Mouse (Mus musculus) gastrocnemius, adult 2 months (tissue): ENCODE data around the gene Atxn2. TPM values are rescaled to one million over a fixed set of nuclear protein-coding genes. Genes with fewer than 3 reads are reported as not detected.

Experiments used
- DNase-seq: peaks from one replicate; pipeline ENCODE4 v3.0.0; 2022
- H3K27ac ChIP-seq: fragments of 200-600 bp; 2 replicates; pipeline ENCODE4 v1.8.1; 2022; ENCODE audit warnings: mild to moderate bottlenecking
- H3K4me3 ChIP-seq: fragments of 200-600 bp; 2 replicates; pipeline ENCODE4 v1.8.1; 2022; ENCODE audit warnings: mild to moderate bottlenecking, moderate library complexity
- CTCF ChIP-seq: fragments of 200-600 bp; IDR thresholded peaks from 2 replicates; pipeline ENCODE4 v1.8.1; 2022; ENCODE audit warnings: antibody characterized with exemption, mild to moderate bottlenecking, moderate library complexity
- intact Hi-C: fragments of 180-260 bp; cut with DNase I; formaldehyde crosslinking; loops from one replicate; pipeline ENCODE4 v1.15.1; 2025
- total RNA-seq, 2 experiments: library from RNA; stranded (reverse); gene quantifications; 2 replicates each; pipeline ENCODE4 v1.2.3; 2021

Atxn2 gene
- total RNA-seq, 2 experiments from 2014 or later = 94.6 to 117 TPM

- no peak overlapping the region for H3K4me3 ChIP-seq
- intact Hi-C loops = loop anchor here (5.0 kb wide), 1 partner anchor 72 kb away; the partner anchor contains the start of gene Atxn2
Measured at GRCm38 (mm10) chr5:121783862-121784500, 72.8 kb downstream of the Atxn2 start.

GRCm38 (mm10) chr5:121791026-121791425, 79.9 kb downstream of the Atxn2 start:
- no peak overlapping the region for H3K4me3 ChIP-seq
- no peak for DNase-seq
- no peak overlapping the region for H3K27ac ChIP-seq
- peak; percentile 33 for TF ChIP-seq CTCF
- intact Hi-C loops = loop anchor here (10.0 kb wide), 1 partner anchor 54 kb away; the partner anchor contains the start of gene Pheta1

More at GRCm38 (mm10) chr5:121783862-121784500, 72.8 kb downstream of the Atxn2 start:
- DNase-seq = peak; percentile 63
- H3K27ac ChIP-seq = peak overlapping the region; percentile 56
- TF ChIP-seq CTCF = peak; percentile 19; the same call in 1 of the 2 replicates

GRCm38 (mm10) chr5:121795800-121796199, 84.7 kb downstream of the Atxn2 start:
- TF ChIP-seq CTCF = peak; percentile 46; the same call in 1 of the 2 replicates
- Histone ChIP-seq H3K27ac (no peak overlapping the region), H3K4me3 (no peak overlapping the region)
- intact Hi-C loops = loop anchor here (10.0 kb wide), 1 partner anchor 49 kb away; the partner anchor contains the start of gene Pheta1
- no peak for DNase-seq

GRCm38 (mm10) chr5:121798447-121798846, 87.3 kb downstream of the Atxn2 start:
- DNase-seq = no peak
- no peak overlapping the region for H3K4me3 ChIP-seq
- intact Hi-C loops = loop anchor here (10.0 kb wide), 1 partner anchor 46 kb away; the partner anchor contains the start of gene Pheta1
- no peak for TF ChIP-seq CTCF
- H3K27ac ChIP-seq = no peak overlapping the region

- H3K27ac ChIP-seq = peak overlapping the region; percentile 68
- no peak for DNase-seq
- TF ChIP-seq CTCF = no peak
- intact Hi-C loops = no loop called here
- no peak overlapping the region for H3K4me3 ChIP-seq
Measured at GRCm38 (mm10) chr5:121807186-121807585, 96.0 kb downstream of the Atxn2 start.

GRCm38 (mm10) chr5:121808202-121808601, 97.1 kb downstream of the Atxn2 start:
- Histone ChIP-seq H3K4me3 (no peak overlapping the region), H3K27ac (peak overlapping the region; percentile 68)
- intact Hi-C loops = no loop called here
- TF ChIP-seq CTCF = no peak
- no peak for DNase-seq

DNA sequence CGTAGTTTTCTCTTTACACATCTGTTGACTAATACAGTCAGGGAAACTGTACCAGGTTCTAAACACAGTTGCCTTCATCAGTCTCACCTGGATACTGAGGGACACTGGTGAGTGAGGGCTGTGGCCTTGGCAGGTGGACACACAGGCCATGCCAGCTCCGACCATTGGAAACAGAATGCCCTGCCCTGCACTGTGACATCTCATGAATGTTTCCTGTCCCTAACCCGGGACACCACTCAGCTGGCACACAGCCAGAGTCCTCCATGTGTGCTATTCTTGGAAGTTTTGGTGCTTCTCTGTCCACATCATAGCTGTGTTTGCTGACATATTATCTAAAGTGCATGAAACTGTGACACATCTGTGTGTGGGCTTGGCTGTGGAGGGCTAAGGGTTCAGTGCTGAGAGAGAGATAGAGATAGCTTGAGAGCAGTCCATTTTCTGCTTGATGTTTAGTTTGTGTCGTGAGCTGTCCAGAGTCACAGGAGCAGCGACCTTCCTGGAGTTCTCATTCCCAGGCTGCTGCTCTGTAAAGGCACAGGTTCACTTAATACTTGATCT, 98.6 kb downstream of the Atxn2 start:
- Histone ChIP-seq H3K4me3 (no peak overlapping the region), H3K27ac (peak overlapping the region; percentile 68)
- DNase-seq = peak; percentile 62
- intact Hi-C loops = no loop called here
- no peak for TF ChIP-seq CTCF

DNA sequence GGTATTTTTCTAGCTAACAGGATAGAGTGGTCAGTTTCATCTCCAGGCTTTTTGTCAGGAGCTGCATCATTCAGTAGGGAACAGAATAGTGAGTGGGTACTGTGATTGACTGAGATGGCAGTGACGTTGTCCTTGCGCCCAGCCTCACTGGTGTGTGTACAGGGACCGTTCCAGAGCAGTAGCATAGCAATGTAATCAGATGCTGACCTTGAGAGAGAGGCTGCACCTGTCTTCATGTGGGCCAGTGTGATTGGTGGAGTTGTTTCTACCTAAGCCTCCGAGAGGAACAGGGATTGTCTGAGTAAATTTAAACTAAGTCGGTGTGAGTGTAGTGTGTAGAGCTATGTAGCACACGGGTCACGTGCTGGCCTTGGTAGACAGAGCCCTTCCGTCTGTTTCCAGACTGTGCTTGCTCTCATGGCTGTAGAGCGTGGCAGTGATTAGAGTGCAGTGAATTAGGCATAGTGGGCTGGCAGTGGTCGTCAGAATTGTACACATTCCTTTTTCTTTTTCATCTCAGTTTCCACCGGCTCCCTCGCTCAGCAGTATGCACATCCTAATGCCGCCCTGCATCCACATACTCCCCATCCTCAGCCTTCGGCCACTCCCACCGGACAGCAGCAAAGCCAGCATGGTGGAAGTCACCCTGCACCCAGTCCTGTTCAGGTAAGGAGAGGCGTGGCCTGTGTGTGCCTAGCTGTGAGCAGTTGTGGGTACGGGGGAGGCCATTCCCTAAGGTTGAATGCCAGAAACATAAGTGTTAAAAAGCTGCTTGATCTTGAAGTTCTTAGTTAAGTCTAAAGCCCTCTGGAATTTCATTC, 99.4 kb downstream of the Atxn2 start:
- intact Hi-C loops = no loop called here
- DNase-seq = no peak
- peak overlapping the region; percentile 68 for H3K27ac ChIP-seq
- H3K4me3 ChIP-seq = no peak overlapping the region
- TF ChIP-seq CTCF = no peak

GRCm38 (mm10) chr5:121811485-121811931, 100.4 kb downstream of the Atxn2 start:
- peak overlapping the region; percentile 68 for H3K27ac ChIP-seq
- intact Hi-C loops = no loop called here
- no peak overlapping the region for H3K4me3 ChIP-seq
- no peak for DNase-seq
- TF ChIP-seq CTCF = no peak

DNA sequence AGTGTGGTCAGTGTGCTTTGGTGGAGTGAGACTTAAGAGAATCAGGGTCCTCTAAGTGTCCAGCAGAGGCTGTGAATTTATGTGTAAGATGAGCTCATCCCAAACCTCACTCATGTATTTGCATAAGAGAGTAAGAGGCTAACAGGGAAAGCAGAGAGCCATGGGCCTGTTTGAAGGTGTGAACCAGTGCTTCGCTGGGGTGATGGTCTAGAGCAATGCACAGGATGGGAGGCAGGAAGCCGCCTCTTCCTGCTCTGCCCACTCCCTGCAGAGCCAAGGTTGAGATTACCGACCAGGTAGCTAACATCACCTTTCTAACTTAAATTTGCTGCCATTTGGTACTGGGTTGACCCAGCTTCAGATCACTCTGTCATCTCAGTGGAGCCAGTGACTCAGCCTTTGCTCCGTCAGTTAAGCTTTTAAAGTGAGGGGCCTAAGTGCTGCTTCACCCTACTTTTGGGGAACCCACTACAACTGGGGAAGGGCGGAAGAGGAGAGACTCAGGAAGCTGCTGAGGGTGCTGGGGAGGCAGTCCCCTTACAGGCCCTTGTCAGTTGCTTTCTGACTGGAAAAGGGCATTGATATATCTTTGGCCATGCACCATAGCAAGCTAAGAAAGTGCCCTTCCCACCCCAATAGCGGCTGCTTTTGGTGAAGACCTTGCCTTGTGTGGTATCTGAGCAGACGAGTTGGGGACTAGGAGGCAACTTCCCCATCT, 101.5 kb downstream of the Atxn2 start:
- no peak for DNase-seq
- TF ChIP-seq CTCF = no peak
- Histone ChIP-seq H3K4me3 (no peak overlapping the region), H3K27ac (peak overlapping the region; percentile 68)
- intact Hi-C loops = no loop called here

DNA sequence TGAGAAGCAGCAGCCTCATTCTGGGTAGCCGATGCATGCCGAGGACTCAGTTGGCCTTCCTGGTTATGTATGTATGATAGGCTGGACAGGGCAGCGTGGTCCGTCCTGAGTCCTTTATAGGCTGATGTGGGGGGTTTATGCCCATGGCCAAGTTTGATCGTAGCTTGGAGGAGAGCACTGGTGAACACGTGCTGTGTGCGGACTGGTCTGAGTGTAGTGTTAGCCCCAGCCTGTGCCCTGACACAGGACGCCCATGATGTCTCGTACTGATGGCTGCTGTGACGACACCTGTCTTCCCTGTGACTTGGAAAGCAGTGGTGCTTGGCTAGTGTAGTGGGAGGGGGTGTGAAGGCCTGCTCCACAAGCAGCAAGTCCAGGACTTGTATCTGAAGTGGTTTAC, 102.6 kb downstream of the Atxn2 start:
- Histone ChIP-seq H3K4me3 (no peak overlapping the region), H3K27ac (no peak overlapping the region)
- intact Hi-C loops = no loop called here
- no peak for TF ChIP-seq CTCF
- no peak for DNase-seq

DNA sequence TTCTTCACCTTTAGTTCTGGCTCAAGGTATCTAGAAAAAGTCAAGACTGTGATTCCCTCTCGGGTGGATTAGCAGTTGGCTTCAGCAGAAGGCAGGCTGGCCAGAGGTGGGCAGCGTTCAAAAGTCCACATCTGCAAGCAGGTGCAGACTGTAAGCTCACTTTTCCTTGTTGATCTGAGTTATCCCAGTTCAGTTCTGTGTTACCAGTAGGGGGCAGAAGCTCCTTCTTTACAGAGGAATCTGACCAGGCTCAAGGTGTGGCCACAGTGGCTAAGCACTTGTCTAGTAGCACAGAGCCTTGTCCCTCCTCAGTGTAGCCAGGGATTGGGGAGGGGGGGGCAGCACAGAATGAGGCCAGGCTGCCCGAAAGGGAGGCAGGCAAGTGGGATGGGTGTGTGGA, 103.9 kb downstream of the Atxn2 start:
- peak; percentile 77 for TF ChIP-seq CTCF
- Histone ChIP-seq H3K27ac (peak overlapping the region; percentile 63), H3K4me3 (no peak overlapping the region)
- DNase-seq = peak; percentile 72
- intact Hi-C loops = loop anchor here (1.0 kb wide), 1 partner anchor 27 kb away; no protein-coding TSS in a partner anchor
